Mouse (Mus musculus): ENCODE results near the gene E2f2. TPM values are rescaled to one million over a fixed set of nuclear protein-coding genes. Genes with fewer than 3 reads are reported as not detected.
A peak's percentile ranks its signal among the peaks of the same experiment; 100 is the strongest.

The E2f2 gene
- total RNA-seq, 2 experiments from 2014 or later, result 10.2 to 17.0 TPM

DNA sequence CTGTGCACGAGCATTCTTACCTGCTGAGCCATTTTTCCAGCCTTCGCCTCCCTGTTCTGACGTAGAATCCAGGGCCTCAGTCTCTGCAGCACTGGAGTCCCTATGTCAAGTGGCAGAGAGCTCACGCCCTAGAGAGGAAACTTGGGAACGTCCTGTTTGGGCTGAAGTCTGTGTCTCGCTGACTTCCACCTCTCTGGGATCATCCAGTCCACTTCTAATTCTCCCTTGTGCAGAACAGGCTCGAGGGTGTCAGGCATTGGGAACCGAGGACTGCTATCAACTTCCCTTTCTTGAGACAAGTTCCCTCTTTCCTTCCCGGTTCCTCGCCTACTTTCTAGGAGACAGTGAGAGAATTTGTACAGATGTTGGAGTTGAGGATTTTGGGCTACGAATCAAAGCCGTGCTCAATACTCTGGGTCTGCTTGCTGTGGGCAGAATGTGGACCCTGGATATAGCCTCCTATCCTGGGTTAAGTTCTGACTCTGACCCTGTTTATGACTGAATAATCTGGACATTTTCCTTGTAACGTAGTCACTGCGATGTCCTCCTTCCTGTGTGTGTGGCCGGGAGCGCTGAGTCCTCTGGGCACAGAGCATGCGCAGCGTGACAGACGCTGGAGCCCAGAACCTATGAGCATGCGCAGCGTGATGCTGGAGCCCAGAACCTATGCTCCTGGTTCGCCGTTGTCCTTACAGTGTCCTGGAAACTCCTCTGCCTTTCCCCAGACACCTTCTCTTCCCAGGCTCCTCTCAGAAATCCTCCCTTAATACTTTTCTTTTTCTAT lies 52.7 kb downstream of the E2f2 start:
- no peak for ATAC-seq (replicated peaks; ENCODE audit: low FRiP score, low TSS enrichment, poor library complexity, severe bottlenecking)

DNA sequence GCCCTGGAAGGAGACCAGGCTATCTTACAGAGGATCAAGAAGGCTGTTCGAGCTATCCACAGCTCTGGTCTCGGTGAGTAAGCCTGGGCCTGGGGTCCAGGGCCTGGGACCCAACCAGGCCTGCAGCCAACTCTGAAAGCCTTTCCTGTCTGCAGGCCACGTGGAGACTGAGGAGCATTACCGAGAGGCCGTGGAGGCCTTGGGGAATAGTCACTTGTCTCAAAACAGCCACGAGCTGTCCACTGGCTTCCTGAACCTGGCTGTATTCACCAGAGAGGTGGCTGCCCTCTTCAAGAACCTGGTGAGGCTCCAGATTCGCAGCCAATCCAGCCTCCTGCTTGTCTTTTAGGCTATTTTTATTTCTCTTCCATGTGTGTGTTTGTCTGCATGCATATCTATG lies 55.2 kb downstream of the E2f2 start:
- no peak for ATAC-seq (replicated peaks; ENCODE audit: low FRiP score, low TSS enrichment, poor library complexity, severe bottlenecking)

GRCm38 (mm10) chr4:136228640-136229039 lies 56.4 kb downstream of the E2f2 start:
- no peak for ATAC-seq (replicated peaks; ENCODE audit: low FRiP score, low TSS enrichment, poor library complexity, severe bottlenecking)

GRCm38 (mm10) chr4:136238669-136239068 lies 66.5 kb downstream of the E2f2 start:
- no peak for ATAC-seq (replicated peaks; ENCODE audit: low FRiP score, low TSS enrichment, poor library complexity, severe bottlenecking)

DNA sequence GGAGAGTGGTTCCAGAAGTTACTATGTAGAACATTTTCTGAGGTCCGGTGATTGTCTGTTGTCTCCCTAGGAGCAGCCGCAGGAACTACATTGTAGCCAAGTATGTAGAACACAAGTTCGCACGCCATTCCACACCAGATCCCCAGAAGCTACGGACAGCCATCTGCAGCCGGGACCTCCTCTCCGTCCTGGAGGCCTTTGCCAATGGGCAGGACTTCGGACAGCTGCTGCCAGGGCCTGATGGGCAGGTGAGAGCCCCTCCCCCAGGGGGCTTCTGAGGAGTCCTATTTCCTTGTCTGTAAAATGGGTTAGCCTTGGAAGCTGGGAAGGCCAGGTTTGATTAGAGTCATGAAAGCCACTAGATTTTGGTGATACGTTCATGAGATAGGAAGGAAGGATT lies 66.9 kb downstream of the E2f2 start:
- ATAC-seq (replicated peaks; ENCODE audit: low FRiP score, low TSS enrichment, poor library complexity, severe bottlenecking), result no peak

DNA sequence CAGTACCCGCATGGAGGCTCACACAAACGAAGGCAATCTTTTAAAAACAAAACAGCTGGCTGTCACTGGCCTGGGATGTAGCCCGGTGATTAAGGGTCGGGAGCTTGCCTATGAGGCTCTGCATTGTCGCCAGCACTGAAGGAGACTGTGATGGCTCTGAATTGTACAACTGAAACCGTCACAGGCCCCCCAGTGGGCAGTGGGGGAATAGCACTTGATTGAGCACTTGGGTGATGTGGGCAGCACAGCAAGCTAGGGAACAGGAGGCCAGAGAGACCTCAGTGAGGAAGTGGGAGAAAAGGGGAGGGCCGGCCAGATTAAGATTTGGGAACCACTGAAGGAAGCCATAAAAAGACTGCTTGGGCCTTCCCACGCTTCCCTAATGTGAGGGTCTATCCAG lies 67.4 kb downstream of the E2f2 start:
- ATAC-seq (replicated peaks; ENCODE audit: low FRiP score, low TSS enrichment, poor library complexity, severe bottlenecking), result peak; percentile 80

- ATAC-seq (replicated peaks; ENCODE audit: low FRiP score, low TSS enrichment, poor library complexity, severe bottlenecking), result no peak
These were observed 67.9 kb downstream of the E2f2 start for GRCm38 (mm10) chr4:136240123-136240522.

DNA sequence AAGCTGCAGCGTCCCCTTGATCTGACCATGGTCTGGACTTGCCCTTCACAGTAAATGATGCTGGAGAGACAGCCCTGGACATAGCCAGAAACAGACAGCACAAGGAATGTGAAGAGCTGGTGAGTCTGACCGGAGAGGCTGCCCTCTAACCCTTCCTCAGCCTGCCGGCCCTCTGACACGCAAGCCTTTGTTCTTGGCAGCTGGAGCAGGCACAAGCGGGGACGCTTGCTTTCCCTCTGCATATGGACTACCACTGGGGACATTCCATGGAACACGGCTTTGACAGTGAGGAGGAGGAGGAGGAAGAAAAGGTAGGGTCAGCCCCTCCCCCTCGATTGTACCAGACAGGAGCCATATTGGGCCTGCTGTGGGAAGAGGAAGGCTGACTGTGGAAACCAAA lies 68.8 kb downstream of the E2f2 start:
- no peak for ATAC-seq (replicated peaks; ENCODE audit: low FRiP score, low TSS enrichment, poor library complexity, severe bottlenecking)

DNA sequence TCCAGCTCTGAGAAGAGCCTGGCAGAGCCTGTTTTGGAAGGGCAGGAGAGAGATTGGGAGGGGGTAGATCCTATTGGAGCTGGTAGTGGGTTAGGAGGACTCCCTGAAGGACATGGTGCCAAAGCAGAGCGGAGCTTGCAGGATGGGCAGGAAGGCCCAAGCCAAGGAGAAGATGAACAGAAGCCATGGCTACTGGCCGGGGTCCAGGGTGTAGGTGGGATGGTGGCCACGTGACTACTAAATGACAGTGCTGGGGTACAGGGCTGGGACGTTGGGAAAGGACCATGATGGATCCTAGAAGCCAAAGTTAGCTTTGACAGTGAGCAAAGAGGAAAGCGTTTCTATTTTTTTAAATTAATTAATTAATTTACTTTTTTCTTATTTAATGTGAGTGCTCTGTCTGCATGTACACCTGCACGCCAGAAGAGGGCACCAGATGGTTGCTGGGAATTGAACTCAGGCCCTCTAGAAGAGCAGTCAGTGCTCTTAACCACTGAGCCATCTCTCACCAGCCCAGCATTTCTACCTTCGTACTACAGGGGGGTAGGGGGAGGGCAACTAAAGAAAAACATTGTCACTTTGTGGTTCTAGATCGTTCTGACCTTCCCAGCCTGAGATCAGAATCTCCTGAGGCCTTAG lies 70.0 kb downstream of the E2f2 start:
- no peak for ATAC-seq (replicated peaks; ENCODE audit: low FRiP score, low TSS enrichment, poor library complexity, severe bottlenecking)

- no peak for ATAC-seq (replicated peaks; ENCODE audit: low FRiP score, low TSS enrichment, poor library complexity, severe bottlenecking)
These were observed 70.5 kb downstream of the E2f2 start for GRCm38 (mm10) chr4:136242728-136243127.

GRCm38 (mm10) chr4:136244208-136244607 lies 72.0 kb downstream of the E2f2 start:
- ATAC-seq (replicated peaks; ENCODE audit: low FRiP score, low TSS enrichment, poor library complexity, severe bottlenecking), result no peak

Other genes starting within 250 kb of the E2f2 start
- gene Hmgcl, start 225.9 kb upstream of the E2f2 start, total RNA-seq (2014; fragmentation: Nextera tagmentation), result 69.7 and 72.9 TPM in 2 replicates
- gene Hmgcl, start 225.9 kb upstream of the E2f2 start, total RNA-seq (2017), result 42.6 and 65.4 TPM in 2 replicates
- gene Gale, start 208.7 kb upstream of the E2f2 start, total RNA-seq (2014; fragmentation: Nextera tagmentation), result 13.8 and 22.1 TPM in 2 replicates
- 6.5 and 8.1 TPM in 2 replicates for gene Gale, start 208.7 kb upstream of the E2f2 start, total RNA-seq (2017)
- gene Lypla2, start 199.8 kb upstream of the E2f2 start, total RNA-seq (2014; fragmentation: Nextera tagmentation), result 45.2 and 63.2 TPM in 2 replicates
- 13.7 and 17.5 TPM in 2 replicates for gene Lypla2, start 199.8 kb upstream of the E2f2 start, total RNA-seq (2017)
- gene Pithd1, start 185.1 kb upstream of the E2f2 start, total RNA-seq (2014; fragmentation: Nextera tagmentation), result 42.5 and 52.7 TPM in 2 replicates
- gene Pithd1, start 185.1 kb upstream of the E2f2 start, total RNA-seq (2017), result 31.3 and 34.5 TPM in 2 replicates
- gene Eloa, start 150.6 kb upstream of the E2f2 start, total RNA-seq (2014; fragmentation: Nextera tagmentation), result 41.0 and 41.3 TPM in 2 replicates
- 48.9 and 51.8 TPM in 2 replicates for gene Eloa, start 150.6 kb upstream of the E2f2 start, total RNA-seq (2017)
- 1,812 and 1,837 TPM in 2 replicates for gene Rpl11, start 119.0 kb upstream of the E2f2 start, total RNA-seq (2014; fragmentation: Nextera tagmentation)
- 1,215 and 1,345 TPM in 2 replicates for gene Rpl11, start 119.0 kb upstream of the E2f2 start, total RNA-seq (2017)
- gene Id3, start 28.9 kb upstream of the E2f2 start, total RNA-seq (2014; fragmentation: Nextera tagmentation), result 1.5 and 7.8 TPM in 2 replicates
- 1.9 and 3.1 TPM in 2 replicates for gene Id3, start 28.9 kb upstream of the E2f2 start, total RNA-seq (2017)
- gene Asap3, start 34.0 kb downstream of the E2f2 start, total RNA-seq (2014; fragmentation: Nextera tagmentation), result not detected in 2 replicates
- not detected in 2 replicates for gene Asap3, start 34.0 kb downstream of the E2f2 start, total RNA-seq (2017)
- not detected in 2 replicates for gene Tcea3, start 75.3 kb downstream of the E2f2 start, total RNA-seq (2014; fragmentation: Nextera tagmentation)
- not detected in 2 replicates for gene Tcea3, start 75.3 kb downstream of the E2f2 start, total RNA-seq (2017)
- 7.3 and 9.4 TPM in 2 replicates for gene Zfp46, start 112.3 kb downstream of the E2f2 start, total RNA-seq (2014; fragmentation: Nextera tagmentation)
- gene Zfp46, start 112.3 kb downstream of the E2f2 start, total RNA-seq (2017), result 8.0 and 9.0 TPM in 2 replicates
- 101 and 115 TPM in 2 replicates for gene Hnrnpr, start 138.5 kb downstream of the E2f2 start, total RNA-seq (2014; fragmentation: Nextera tagmentation)
- gene Hnrnpr, start 138.5 kb downstream of the E2f2 start, total RNA-seq (2017), result 218 and 222 TPM in 2 replicates